Comparison of ENCODE assay signal across 7 mouse cellular contexts in the genomic region with DNA sequence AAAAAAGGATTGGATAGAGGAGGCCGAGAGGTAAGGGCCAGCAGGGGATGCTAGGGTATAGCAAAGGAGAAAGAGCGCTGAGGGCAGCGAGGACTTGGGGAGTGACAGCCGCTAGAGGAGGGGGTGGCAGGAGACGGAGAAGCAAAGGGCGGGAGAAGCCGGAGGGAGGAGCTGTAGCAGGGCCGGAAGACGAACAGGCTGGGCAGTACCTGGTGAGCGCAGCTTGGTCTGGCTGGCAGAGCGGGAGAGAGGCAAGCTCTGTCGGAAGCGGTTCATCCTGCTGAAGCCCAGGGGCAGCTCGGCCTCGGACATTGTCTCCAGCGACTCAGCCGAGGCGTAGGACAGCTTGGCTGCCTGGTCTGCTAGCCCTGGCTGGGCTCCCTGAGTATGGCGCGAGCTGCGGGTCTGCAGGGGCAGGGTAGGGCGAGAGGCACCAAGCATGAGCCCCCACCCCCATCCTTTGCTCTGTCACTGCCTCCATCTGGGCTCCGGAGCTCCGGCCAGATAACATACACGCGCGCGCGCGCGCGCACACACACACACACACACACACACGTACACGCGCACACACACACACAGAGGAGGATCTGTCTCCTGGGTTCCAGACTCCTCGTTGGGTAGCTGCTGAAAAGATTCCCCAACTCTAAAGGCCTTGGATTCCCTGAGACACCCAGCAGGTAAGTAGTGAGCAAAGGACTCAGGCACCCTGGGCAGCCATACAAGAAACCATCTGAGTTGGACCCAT. TPM values are rescaled to one million over a fixed set of nuclear protein-coding genes. Genes with fewer than 3 reads are reported as not detected.
DNase-seq lines count a peak whose midpoint lies in the region; ATAC-seq and TF ChIP-seq lines count a peak whose summit lies in the region.

No protein-coding gene starts in this region.

- H3K9me3 ChIP-seq in heart, embryonic 16.5 days (replicated peaks; ENCODE audit: control insufficient read depth, low read length) = no peaks in the 10 kb centered on the region
- no peaks in the 10 kb centered on the region for H3K9me3 ChIP-seq in liver, embryonic 11.5 days (ENCODE audit: control insufficient read depth, low read length)
- no peaks in the 10 kb centered on the region for H3K9me3 ChIP-seq in stomach, postnatal 0 days (ENCODE audit: control insufficient read depth, low read length)

- H3K36me3 ChIP-seq in heart, embryonic 16.5 days (ENCODE audit: control insufficient read depth, insufficient read depth) = no peaks in the 10 kb centered on the region
- H3K36me3 ChIP-seq in liver, embryonic 11.5 days (ENCODE audit: control insufficient read depth, insufficient read depth, low read length) = no peaks in the 10 kb centered on the region
- H3K36me3 ChIP-seq in stomach, postnatal 0 days (ENCODE audit: control insufficient read depth, insufficient read depth, low read length) = no peaks in the 10 kb centered on the region

- ATAC-seq in heart, embryonic 16.5 days (replicated peaks; ENCODE audit: extremely low read depth, insufficient read depth, low FRiP score) = no peak; the same call in 1 of the 2 replicates
- ATAC-seq in liver, embryonic 11.5 days (replicated peaks; ENCODE audit: low FRiP score) = no peak
- ATAC-seq in stomach, postnatal 0 days (ENCODE audit: low FRiP score, low TSS enrichment) = peak; percentile 30; the same call in 1 of the 2 replicates

- H3K4me1 ChIP-seq in heart, embryonic 16.5 days (ENCODE audit: control insufficient read depth, insufficient read depth, low read length) = peaks cover 25% of the 10 kb centered on the region
- H3K4me1 ChIP-seq in liver, embryonic 11.5 days (replicated peaks; ENCODE audit: control insufficient read depth, insufficient read depth, low read length) = peaks cover 28% of the 10 kb centered on the region
- peaks cover 5% of the 10 kb centered on the region; the same call in 1 of the 2 replicates for H3K4me1 ChIP-seq in stomach, postnatal 0 days (replicated peaks; ENCODE audit: control insufficient read depth, insufficient read depth)

- peak overlapping the region; percentile 59 for H3K9ac ChIP-seq in heart, embryonic 16.5 days (ENCODE audit: low read length)
- no peak overlapping the region for H3K9ac ChIP-seq in liver, embryonic 11.5 days (ENCODE audit: low read depth, low read length)
- peak overlapping the region; percentile 45; the same call in 1 of the 2 replicates for H3K9ac ChIP-seq in stomach, postnatal 0 days (ENCODE audit: low read length)

- peak overlapping the region; percentile 49 for H3K4me3 ChIP-seq in heart, embryonic 16.5 days (ENCODE audit: low read length)
- peak overlapping the region; percentile 36 for H3K4me3 ChIP-seq in liver, embryonic 11.5 days (ENCODE audit: low read depth, low read length)
- peak overlapping the region; percentile 31 for H3K4me3 ChIP-seq in stomach, postnatal 0 days (ENCODE audit: low read depth, low read length)

- H3K27ac ChIP-seq in heart, embryonic 16.5 days (ENCODE audit: low read length) = no peak overlapping the region
- no peak overlapping the region; the same call in 1 of the 2 replicates for H3K27ac ChIP-seq in liver, embryonic 11.5 days (ENCODE audit: low read depth, low read length)
- no peak overlapping the region for H3K27ac ChIP-seq in stomach, postnatal 0 days (replicated peaks)

- peak overlapping the region; percentile 74 for H3K4me2 ChIP-seq in heart, embryonic 16.5 days (ENCODE audit: low read depth, low read length)
- H3K4me2 ChIP-seq in liver, embryonic 11.5 days = peak overlapping the region; percentile 61
- peak overlapping the region; percentile 47 for H3K4me2 ChIP-seq in stomach, postnatal 0 days (replicated peaks; ENCODE audit: low read depth)

- TF ChIP-seq EP300 in stomach, postnatal 0 days (optimal IDR thresholded peaks at IDR 0.05) = no peak

- under 1% methylated on average over 36 of the region's 36 CpGs for WGBS in heart, embryonic 16.5 days
- 1% methylated on average over 36 of the region's 36 CpGs for WGBS in liver, embryonic 11.5 days
- WGBS in stomach, postnatal 0 days = 2% methylated on average over 31 of the region's 36 CpGs

- peak; percentile 49 for TF ChIP-seq CTCF in stomach, postnatal 0 days (IDR thresholded peaks at IDR 0.05; ENCODE audit: low read depth)

- peak; percentile 45 for DNase-seq in right cerebral cortex, postnatal 4 days
- DNase-seq in right cerebral cortex, postnatal 14 days = no peak
- DNase-seq in cerebellum, postnatal 14 days = peak; percentile 94 to 95
- no peak for DNase-seq in liver, embryonic 11.5 days (ENCODE audit: low spot score)
- DNase-seq in stomach, postnatal 0 days (ENCODE audit: low spot score) = peak; percentile 35
- no peak for DNase-seq in thymus, postnatal 0 days (ENCODE audit: low spot score)

- H3K27me3 ChIP-seq in heart, embryonic 16.5 days (ENCODE audit: control insufficient read depth, insufficient read depth, low read length) = peaks cover 78% of the 10 kb centered on the region
- H3K27me3 ChIP-seq in liver, embryonic 11.5 days (replicated peaks; ENCODE audit: control insufficient read depth, insufficient read depth, low read length) = peaks cover 73% of the 10 kb centered on the region
- H3K27me3 ChIP-seq in stomach, postnatal 0 days (ENCODE audit: control insufficient read depth, insufficient read depth, low read length) = peaks cover 19% of the 10 kb centered on the region; the same call in 1 of the 2 replicates

RNA-seq across cellular contexts. Expression of a gene that starts 36.9 kb away (rescaled TPM):
- 0.92 and 1.2 TPM in 2 replicates for polyA plus RNA-seq in heart, embryonic 16.5 days (2015; fragmentation: Nextera tagmentation; extraction: Ambion mirVana)
- 0.21 and 0.44 TPM in 2 replicates for polyA plus RNA-seq in liver, embryonic 11.5 days (2014; fragmentation: Nextera tagmentation; extraction: Ambion mirVana)
- polyA plus RNA-seq in stomach, postnatal 0 days (2015; fragmentation: Nextera tagmentation; extraction: Ambion mirVana) = 0.16 and 0.25 TPM in 2 replicates
- 0.09 and 0.12 TPM in 2 replicates for polyA plus RNA-seq in thymus, postnatal 0 days (2015; fragmentation: Nextera tagmentation; extraction: Ambion mirVana)

RNA-seq across cellular contexts. Expression of a gene that starts 39.0 kb away (rescaled TPM):
- polyA plus RNA-seq in heart, embryonic 16.5 days (2015; fragmentation: Nextera tagmentation; extraction: Ambion mirVana) = 0.04 and 0.08 TPM in 2 replicates
- polyA plus RNA-seq in liver, embryonic 11.5 days (2014; fragmentation: Nextera tagmentation; extraction: Ambion mirVana) = 0.13 and 0.14 TPM in 2 replicates
- 0.49 and 0.50 TPM in 2 replicates for polyA plus RNA-seq in stomach, postnatal 0 days (2015; fragmentation: Nextera tagmentation; extraction: Ambion mirVana)
- 0.05 and 0.06 TPM in 2 replicates for polyA plus RNA-seq in thymus, postnatal 0 days (2015; fragmentation: Nextera tagmentation; extraction: Ambion mirVana)

Comparison
In these comparisons a context has a peak if more than half of its experiments do, and no peak if none do; other contexts are left out.
1. DNase-seq: peak in right cerebral cortex, postnatal 4 days (single experiment), cerebellum, postnatal 14 days (2 of 2) and stomach, postnatal 0 days (single experiment); none in right cerebral cortex, postnatal 14 days (single experiment), liver, embryonic 11.5 days (single experiment) and thymus, postnatal 0 days (single experiment).
2. Peak in every context shown above with its lines, with median percentiles within 50 percentile points of each other: H3K4me2 ChIP-seq and H3K4me3 ChIP-seq.